Mouse (Mus musculus) liver, adult 2 months (tissue): Measurements from ENCODE around the gene Prpf18. TPM values are rescaled to one million over a fixed set of nuclear protein-coding genes. Genes with fewer than 3 reads are reported as not detected.

Experiments
- DNase-seq: peaks from one replicate; pipeline ENCODE4 v3.0.0-alpha.2; 2011; ENCODE audit warnings: low read depth, low spot score; ENCODE audit errors: extremely low read depth
- H3K27ac ChIP-seq: fragments of 200-500 bp; replicated peaks from 2 replicates; pipeline ENCODE4 v1.5.1; 2012; ENCODE audit warnings: low read depth, mild to moderate bottlenecking, control low read depth, inconsistent platforms, low read length; ENCODE audit not compliant: insufficient read depth
- H3K27me3 ChIP-seq: fragments of 200-500 bp; 2 replicates; pipeline ENCODE4 v1.6.1; 2012; ENCODE audit warnings: mild to moderate bottlenecking, moderate library complexity, low read length, inconsistent platforms; ENCODE audit not compliant: control insufficient read depth, insufficient read depth
- H3K36me3 ChIP-seq: fragments of 200-500 bp; 2 replicates; pipeline ENCODE4 v1.6.1; 2012; ENCODE audit warnings: low read length, inconsistent platforms; ENCODE audit not compliant: control insufficient read depth, insufficient read depth
- H3K4me1 ChIP-seq: fragments of 200-500 bp; 2 replicates; pipeline ENCODE4 v1.6.1; 2011; ENCODE audit warnings: low read length; ENCODE audit not compliant: control insufficient read depth, insufficient read depth
- H3K4me3 ChIP-seq: fragments of 200-500 bp; 2 replicates; pipeline ENCODE4 v1.5.1; 2011; ENCODE audit warnings: low read depth, mild to moderate bottlenecking, control low read depth, low read length, moderate library complexity; ENCODE audit not compliant: insufficient read depth
- H3K79me2 ChIP-seq: fragments of 200-500 bp; 2 replicates; pipeline ENCODE4 v1.6.1; 2012; ENCODE audit warnings: inconsistent platforms, mild to moderate bottlenecking, low read length, moderate library complexity; ENCODE audit not compliant: control insufficient read depth, insufficient read depth
- H3K9ac ChIP-seq: fragments of 200-500 bp; 2 replicates; pipeline ENCODE4 v1.6.1; 2012; ENCODE audit warnings: low read depth, mild to moderate bottlenecking, control low read depth, inconsistent platforms, low read length
- CTCF ChIP-seq: fragments of 200-500 bp; IDR thresholded peaks from 2 replicates; pipeline ENCODE4 v1.5.1; 2011; ENCODE audit warnings: low read depth, low read length, control low read depth
- POLR2A ChIP-seq: fragments of 200-500 bp; IDR thresholded peaks from 2 replicates; pipeline ENCODE4 v1.6.1; 2011; ENCODE audit warnings: low read length, control low read depth; ENCODE audit not compliant: insufficient read depth; ENCODE audit errors: extremely low read depth
- whole genome bisulfite sequencing: fragments of 180-500 bp; shearing (Covaris S2); methylation state at CpG from one replicate; pipeline ENCODE4 v1.1.7; 2018; 5-methylcytosine and 5-hydroxymethylcytosine counted together
- polyA plus RNA-seq: library from polyadenylated mRNA; depleted of rRNA; stranded (reverse); fragments of >200 nt; gene quantifications from 2 replicates; pipeline ENCODE4 v1.2.3, GENCODE M21; 2012
- total RNA-seq: library from RNA; depleted of rRNA; stranded (reverse); fragments of >200 nt; gene quantifications from 2 replicates; pipeline ENCODE4 v1.2.3, GENCODE M21; 2014

Prpf18 gene
- total and polyA plus RNA-seq, 2 experiments, result 7.8 to 40.9 TPM

DNA sequence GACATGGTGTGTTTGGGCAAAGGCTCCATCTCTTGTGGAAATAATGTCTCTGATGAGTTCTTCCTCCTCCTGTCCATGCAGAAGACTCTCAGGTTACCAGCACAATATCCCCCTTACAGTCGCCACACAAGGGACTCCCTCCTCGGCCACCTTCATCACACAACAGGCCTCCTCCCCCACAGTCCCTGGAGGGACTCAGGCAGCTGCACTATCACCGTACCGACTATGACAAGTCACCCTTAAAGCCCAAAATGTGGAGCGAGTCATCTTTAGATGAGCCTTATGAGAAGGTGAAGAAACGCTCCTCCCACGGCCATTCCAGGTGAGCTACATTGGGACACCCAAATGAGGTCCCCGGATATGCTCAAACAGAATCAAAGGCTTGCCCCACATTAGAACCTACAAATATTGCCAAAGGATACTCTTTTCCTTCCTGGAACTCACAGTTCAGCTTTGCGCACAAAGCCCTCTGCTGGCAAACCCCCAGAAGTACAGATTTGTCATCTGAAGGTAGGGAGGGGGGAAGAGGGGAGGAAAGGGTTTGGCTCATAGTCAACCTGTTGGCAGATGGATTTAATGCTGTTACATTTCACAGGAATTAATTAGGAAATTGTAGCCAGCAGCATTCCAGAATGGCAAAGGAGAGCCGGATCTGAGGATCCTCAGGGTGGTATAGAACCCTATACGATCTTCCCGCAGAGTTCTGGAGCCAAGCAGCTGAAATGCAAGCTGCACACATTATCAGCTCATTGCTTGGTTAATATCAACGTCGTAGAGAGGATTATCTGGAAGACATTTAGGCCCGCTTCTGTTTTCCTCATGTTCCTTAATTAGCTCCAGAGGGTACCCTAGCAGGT lies 50.7 kb downstream of the Prpf18 start:
- H3K36me3 ChIP-seq, result no peaks in the 10 kb centered on the region; the same call in 1 of the 2 replicates
- H3K27me3 ChIP-seq, result no peaks in the 10 kb centered on the region
- no peaks in the 10 kb centered on the region for H3K4me1 ChIP-seq
- no peak overlapping the region for H3K4me3 ChIP-seq
- no peaks in the 10 kb centered on the region for H3K79me2 ChIP-seq
- TF ChIP-seq CTCF (peak; percentile 56), POLR2A (no peak)
- DNase-seq, result peak; percentile 21
- WGBS, result 53% methylated on average over 15 of the region's 15 CpGs
- H3K27ac ChIP-seq, result no peak overlapping the region
- H3K9ac ChIP-seq, result no peak overlapping the region

DNA sequence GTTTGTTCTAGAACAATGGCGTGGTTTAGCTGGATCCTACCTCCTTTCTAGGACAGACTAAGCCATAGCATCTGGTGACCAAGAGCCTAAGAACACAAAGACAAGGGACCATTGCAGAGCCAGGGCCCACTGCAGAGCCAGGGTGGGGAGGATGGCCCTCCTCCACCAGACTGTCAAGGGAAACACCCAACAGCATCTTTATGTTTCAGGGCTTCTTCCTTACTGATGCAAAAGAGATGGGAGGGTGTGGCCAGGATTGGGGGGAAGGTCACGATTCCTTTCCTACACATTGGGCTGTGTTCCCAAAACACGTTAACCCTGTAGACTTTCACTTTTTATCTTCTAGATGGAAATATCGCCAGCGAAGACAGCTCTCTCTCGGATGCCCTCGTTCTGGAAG lies 54.9 kb downstream of the Prpf18 start:
- peaks cover 1% of the 10 kb centered on the region; the same call in 1 of the 2 replicates for H3K36me3 ChIP-seq
- 93% methylated on average over 7 of the region's 7 CpGs for WGBS
- H3K27me3 ChIP-seq, result no peaks in the 10 kb centered on the region

DNA sequence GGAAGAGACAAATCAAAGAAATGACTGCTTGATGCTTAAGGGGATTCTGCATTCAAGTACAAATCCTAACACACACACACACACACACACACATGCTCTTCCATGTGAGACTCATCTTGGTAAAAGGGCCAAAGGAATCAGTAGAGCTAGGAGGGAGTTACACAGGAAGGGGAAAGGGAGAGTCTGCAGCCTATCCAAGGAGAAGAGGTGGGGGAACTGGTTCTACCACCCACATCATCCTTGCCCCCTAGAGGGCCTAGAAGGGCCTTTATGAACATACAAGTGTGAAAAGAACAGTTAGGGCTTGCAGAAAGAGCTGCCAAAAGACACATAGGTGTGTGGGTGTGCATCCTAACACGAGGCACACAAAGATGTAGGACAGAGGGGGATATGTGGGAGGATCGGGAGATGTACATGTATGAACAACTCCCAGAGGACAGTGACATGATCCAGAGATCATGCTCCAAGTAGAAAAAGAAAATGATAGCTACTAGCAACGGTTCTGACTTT lies 58.0 kb downstream of the Prpf18 start:
- no peak overlapping the region for H3K4me3 ChIP-seq
- no peak for DNase-seq
- H3K27me3 ChIP-seq, result no peaks in the 10 kb centered on the region
- WGBS, result 83% methylated on average over 3 of the region's 3 CpGs
- no peak overlapping the region for H3K27ac ChIP-seq
- no peak overlapping the region for H3K9ac ChIP-seq
- no peaks in the 10 kb centered on the region for H3K79me2 ChIP-seq
- TF ChIP-seq POLR2A (no peak), CTCF (no peak)
- H3K36me3 ChIP-seq, result peaks cover 3% of the 10 kb centered on the region
- H3K4me1 ChIP-seq, result peaks cover 11% of the 10 kb centered on the region

More for the DNA sequence above, 54.9 kb downstream of the Prpf18 start:
- Histone ChIP-seq H3K79me2 (no peaks in the 10 kb centered on the region), H3K27ac (no peak overlapping the region), H3K4me3 (no peak overlapping the region), H3K9ac (no peak overlapping the region), H3K4me1 (peaks cover 7% of the 10 kb centered on the region; the same call in 1 of the 2 replicates)
- no peak for DNase-seq
- TF ChIP-seq POLR2A, result no peak
- TF ChIP-seq CTCF, result no peak

DNA sequence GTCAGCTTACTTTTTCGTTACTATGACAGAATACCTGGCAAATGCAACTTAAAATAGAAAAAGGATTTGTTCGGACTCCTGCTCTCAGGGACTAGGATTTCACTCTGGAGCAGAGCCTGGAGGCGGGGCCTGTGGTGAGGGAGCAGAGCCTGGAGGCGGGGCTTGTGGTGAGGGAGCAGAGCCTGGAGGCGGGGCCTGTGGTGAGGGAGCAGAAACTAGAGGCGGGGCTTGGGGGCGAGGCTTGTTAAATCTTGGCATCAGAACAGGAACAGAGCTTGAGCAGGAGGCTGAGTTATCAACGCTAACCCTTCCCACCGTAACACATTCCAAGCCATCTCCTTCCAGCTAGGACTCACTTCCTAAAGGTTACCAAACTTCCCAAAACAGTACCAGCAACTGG lies 58.5 kb downstream of the Prpf18 start:
- 8% methylated on average over 9 of the region's 9 CpGs for WGBS
- no peak overlapping the region for H3K4me3 ChIP-seq
- no peaks in the 10 kb centered on the region for H3K27me3 ChIP-seq
- no peak overlapping the region for H3K9ac ChIP-seq
- no peak overlapping the region for H3K27ac ChIP-seq
- TF ChIP-seq POLR2A, result no peak
- H3K36me3 ChIP-seq, result peaks cover 3% of the 10 kb centered on the region
- H3K79me2 ChIP-seq, result no peaks in the 10 kb centered on the region
- peaks cover 12% of the 10 kb centered on the region for H3K4me1 ChIP-seq
- peak; percentile 64 for DNase-seq

DNA sequence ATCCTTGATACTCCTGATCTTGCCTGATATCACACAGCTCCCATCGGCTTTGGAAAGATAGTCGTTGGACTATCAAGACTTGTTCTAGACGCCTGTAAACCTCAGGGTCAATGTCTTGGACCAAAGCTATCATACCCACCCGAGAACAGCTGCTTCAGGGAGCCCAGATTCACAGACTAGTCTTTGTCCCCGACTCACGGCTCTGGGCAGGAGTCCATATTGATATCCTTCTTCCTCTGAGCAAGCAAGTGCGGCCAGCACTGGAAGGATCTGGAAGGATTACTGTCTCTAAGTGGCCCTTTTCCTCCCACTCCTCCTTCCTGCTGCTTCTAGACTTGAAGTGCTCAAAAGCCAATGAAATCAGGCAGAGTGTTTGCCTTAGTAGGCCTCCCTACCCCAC lies 59.2 kb downstream of the Prpf18 start:
- no peaks in the 10 kb centered on the region for H3K79me2 ChIP-seq
- 85% methylated on average over 7 of the region's 7 CpGs for WGBS
- H3K9ac ChIP-seq, result no peak overlapping the region
- H3K27me3 ChIP-seq, result no peaks in the 10 kb centered on the region
- H3K36me3 ChIP-seq, result peaks cover 3% of the 10 kb centered on the region
- H3K4me1 ChIP-seq, result peaks cover 12% of the 10 kb centered on the region
- TF ChIP-seq CTCF, result no peak
- TF ChIP-seq POLR2A, result no peak
- DNase-seq, result peak; percentile 41
- no peak overlapping the region for H3K4me3 ChIP-seq
- H3K27ac ChIP-seq, result peak overlapping the region; percentile 51

DNA sequence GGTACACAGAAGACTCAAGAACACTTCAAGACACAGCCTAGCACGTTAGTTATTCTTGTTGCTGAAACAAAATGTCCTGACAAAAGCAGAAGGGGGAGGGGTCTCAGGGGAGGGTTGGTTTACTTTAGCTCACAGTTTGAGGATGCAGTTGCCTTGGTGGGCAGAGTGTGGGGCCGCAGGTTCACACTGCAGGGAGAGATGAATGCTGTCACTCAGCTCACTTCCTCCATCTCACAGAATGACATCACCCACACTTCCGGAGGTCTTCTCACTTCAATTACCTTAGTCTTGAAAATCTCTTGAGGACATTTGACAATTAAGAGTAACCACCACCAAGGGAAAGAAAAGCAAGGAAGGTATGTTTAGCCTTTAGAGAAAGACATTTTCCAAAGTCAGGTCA lies 60.3 kb downstream of the Prpf18 start:
- Histone ChIP-seq H3K4me3 (no peak overlapping the region), H3K27ac (peak overlapping the region; percentile 51; the same call in 1 of the 2 replicates), H3K9ac (no peak overlapping the region), H3K27me3 (no peaks in the 10 kb centered on the region), H3K79me2 (no peaks in the 10 kb centered on the region), H3K4me1 (peaks cover 12% of the 10 kb centered on the region), H3K36me3 (peaks cover 7% of the 10 kb centered on the region)
- DNase-seq, result no peak
- 77% methylated on average over 3 of the region's 3 CpGs for WGBS
- TF ChIP-seq POLR2A, result no peak
- no peak for TF ChIP-seq CTCF
